Mouse (Mus musculus): Measurements from ENCODE around the gene Rhob. TPM values are rescaled to one million over a fixed set of nuclear protein-coding genes. Genes with fewer than 3 reads are reported as not detected.

Gene Rhob
- polyA plus RNA-seq, 1 experiment from 2014 or later, result 55.1 TPM

GRCm38 (mm10) chr12:8535596-8535995, 35.8 kb upstream of the Rhob start:
- Histone ChIP-seq H3K27ac (ENCODE audit: low read depth, low read length) (no peak overlapping the region), H3K4me3 (ENCODE audit: low read depth, low read length) (no peak overlapping the region), H3K27me3 (ENCODE audit: control insufficient read depth, insufficient read depth, low read length) (no peaks in the 10 kb centered on the region), H3K9me3 (ENCODE audit: control insufficient read depth, low read length) (no peaks in the 10 kb centered on the region), H3K4me2 (ENCODE audit: low read depth, low read length, severe bottlenecking) (no peak overlapping the region), H3K9ac (ENCODE audit: low read length) (no peak overlapping the region), H3K4me1 (replicated peaks; ENCODE audit: control insufficient read depth, insufficient read depth, low read length) (no peaks in the 10 kb centered on the region), H3K36me3 (ENCODE audit: control insufficient read depth, insufficient read depth, low read length) (no peaks in the 10 kb centered on the region)
- DNase-seq (ENCODE audit: low spot score) (no peak), ATAC-seq (replicated peaks; ENCODE audit: low FRiP score) (no peak)
- WGBS, result 85% methylated on average over 7 of the region's 7 CpGs

- DNase-seq (ENCODE audit: low spot score) (no peak), ATAC-seq (replicated peaks; ENCODE audit: low FRiP score) (no peak)
- H3K9me3 ChIP-seq (ENCODE audit: control insufficient read depth, low read length), result no peaks in the 10 kb centered on the region
- no peak overlapping the region for H3K27ac ChIP-seq (ENCODE audit: low read depth, low read length)
- no peak overlapping the region for H3K9ac ChIP-seq (ENCODE audit: low read length)
- H3K4me3 ChIP-seq (ENCODE audit: low read depth, low read length), result no peak overlapping the region
- no peaks in the 10 kb centered on the region for H3K4me1 ChIP-seq (replicated peaks; ENCODE audit: control insufficient read depth, insufficient read depth, low read length)
- no peaks in the 10 kb centered on the region for H3K36me3 ChIP-seq (ENCODE audit: control insufficient read depth, insufficient read depth, low read length)
- H3K4me2 ChIP-seq (ENCODE audit: low read depth, low read length, severe bottlenecking), result no peak overlapping the region
- H3K27me3 ChIP-seq (ENCODE audit: control insufficient read depth, insufficient read depth, low read length), result no peaks in the 10 kb centered on the region
- WGBS, result 79% methylated on average over 1 of the region's 1 CpGs
Measured at GRCm38 (mm10) chr12:8534915-8535314, 35.1 kb upstream of the Rhob start.

- Histone ChIP-seq H3K27me3 (ENCODE audit: control insufficient read depth, insufficient read depth, low read length) (no peaks in the 10 kb centered on the region), H3K9ac (ENCODE audit: low read length) (no peak overlapping the region), H3K4me2 (ENCODE audit: low read depth, low read length, severe bottlenecking) (no peak overlapping the region), H3K9me3 (ENCODE audit: control insufficient read depth, low read length) (no peaks in the 10 kb centered on the region), H3K4me1 (replicated peaks; ENCODE audit: control insufficient read depth, insufficient read depth, low read length) (no peaks in the 10 kb centered on the region), H3K36me3 (ENCODE audit: control insufficient read depth, insufficient read depth, low read length) (no peaks in the 10 kb centered on the region), H3K4me3 (ENCODE audit: low read depth, low read length) (no peak overlapping the region), H3K27ac (ENCODE audit: low read depth, low read length) (no peak overlapping the region)
- ATAC-seq (replicated peaks; ENCODE audit: low FRiP score) (no peak), DNase-seq (ENCODE audit: low spot score) (no peak)
- WGBS, result 85% methylated on average over 5 of the region's 5 CpGs
Measured at GRCm38 (mm10) chr12:8527770-8528169, 28.0 kb upstream of the Rhob start.

- H3K4me3 ChIP-seq (ENCODE audit: low read depth, low read length), result no peak overlapping the region
- no peaks in the 10 kb centered on the region for H3K36me3 ChIP-seq (ENCODE audit: control insufficient read depth, insufficient read depth, low read length)
- no peak overlapping the region for H3K9ac ChIP-seq (ENCODE audit: low read length)
- no peak overlapping the region for H3K4me2 ChIP-seq (ENCODE audit: low read depth, low read length, severe bottlenecking)
- H3K9me3 ChIP-seq (ENCODE audit: control insufficient read depth, low read length), result no peaks in the 10 kb centered on the region
- DNase-seq (ENCODE audit: low spot score), result no peak
- H3K4me1 ChIP-seq (replicated peaks; ENCODE audit: control insufficient read depth, insufficient read depth, low read length), result no peaks in the 10 kb centered on the region
- no peak overlapping the region for H3K27ac ChIP-seq (ENCODE audit: low read depth, low read length)
- no peaks in the 10 kb centered on the region for H3K27me3 ChIP-seq (ENCODE audit: control insufficient read depth, insufficient read depth, low read length)
- no peak for ATAC-seq (replicated peaks; ENCODE audit: low FRiP score)
- 71% methylated on average over 1 of the region's 1 CpGs for WGBS
Measured at GRCm38 (mm10) chr12:8527175-8527574, 27.4 kb upstream of the Rhob start.

DNA sequence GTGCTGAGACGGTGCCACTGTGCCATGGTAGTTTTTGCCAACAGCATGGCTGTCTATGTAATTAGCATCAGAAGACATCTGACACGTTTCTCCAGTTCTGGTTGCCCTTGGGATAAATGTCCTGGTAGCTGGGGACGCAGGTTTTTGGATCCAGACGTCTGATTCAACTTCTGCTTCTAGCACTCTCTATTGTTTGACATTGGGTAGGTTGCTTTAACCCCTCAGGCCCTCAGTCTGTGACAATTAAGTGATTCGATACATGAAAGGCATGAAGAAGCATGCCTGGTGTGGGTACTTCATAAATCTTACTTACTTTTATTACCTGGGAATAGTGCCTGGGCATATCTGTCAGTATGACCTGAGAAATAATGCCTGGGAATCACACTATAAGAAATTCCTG, 24.3 kb upstream of the Rhob start:
- Histone ChIP-seq H3K4me3 (ENCODE audit: low read depth, low read length) (no peak overlapping the region), H3K9me3 (ENCODE audit: control insufficient read depth, low read length) (no peaks in the 10 kb centered on the region), H3K4me1 (replicated peaks; ENCODE audit: control insufficient read depth, insufficient read depth, low read length) (no peaks in the 10 kb centered on the region), H3K27me3 (ENCODE audit: control insufficient read depth, insufficient read depth, low read length) (no peaks in the 10 kb centered on the region), H3K27ac (ENCODE audit: low read depth, low read length) (no peak overlapping the region), H3K9ac (ENCODE audit: low read length) (no peak overlapping the region), H3K36me3 (ENCODE audit: control insufficient read depth, insufficient read depth, low read length) (no peaks in the 10 kb centered on the region), H3K4me2 (ENCODE audit: low read depth, low read length, severe bottlenecking) (no peak overlapping the region)
- DNase-seq (ENCODE audit: low spot score) (no peak), ATAC-seq (replicated peaks; ENCODE audit: low FRiP score) (no peak)
- WGBS, result 65% methylated on average over 5 of the region's 5 CpGs

DNA sequence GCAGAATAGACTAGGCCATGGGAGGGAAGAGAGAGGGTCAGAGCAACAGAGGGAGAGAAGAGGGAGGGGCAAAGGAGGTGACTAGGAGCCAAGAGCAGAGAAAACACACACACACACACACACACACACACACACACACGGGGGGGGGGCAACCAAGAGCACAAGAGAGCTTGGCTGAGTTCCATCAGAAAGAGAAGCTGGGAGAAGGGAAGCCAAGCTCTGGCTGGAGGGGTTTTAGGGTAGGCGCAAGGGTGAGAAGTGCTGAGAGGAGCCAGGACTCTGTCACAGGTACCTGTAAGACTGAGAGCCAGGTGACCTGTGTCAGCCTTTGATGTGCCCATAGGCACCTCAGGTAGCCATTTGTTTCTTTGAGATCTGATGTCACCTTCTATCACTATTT, 22.9 kb upstream of the Rhob start:
- no peak overlapping the region for H3K4me3 ChIP-seq (ENCODE audit: low read depth, low read length)
- H3K9ac ChIP-seq (ENCODE audit: low read length), result no peak overlapping the region
- H3K4me1 ChIP-seq (replicated peaks; ENCODE audit: control insufficient read depth, insufficient read depth, low read length), result no peaks in the 10 kb centered on the region
- DNase-seq (ENCODE audit: low spot score), result no peak
- H3K27me3 ChIP-seq (ENCODE audit: control insufficient read depth, insufficient read depth, low read length), result no peaks in the 10 kb centered on the region
- H3K36me3 ChIP-seq (ENCODE audit: control insufficient read depth, insufficient read depth, low read length), result no peaks in the 10 kb centered on the region
- H3K9me3 ChIP-seq (ENCODE audit: control insufficient read depth, low read length), result no peaks in the 10 kb centered on the region
- no peak overlapping the region for H3K4me2 ChIP-seq (ENCODE audit: low read depth, low read length, severe bottlenecking)
- no peak for ATAC-seq (replicated peaks; ENCODE audit: low FRiP score)
- 81% methylated on average over 2 of the region's 2 CpGs for WGBS
- no peak overlapping the region for H3K27ac ChIP-seq (ENCODE audit: low read depth, low read length)

- peak; percentile 50 for DNase-seq (ENCODE audit: low spot score)
- 58% methylated on average over 12 of the region's 12 CpGs for WGBS
- H3K9ac ChIP-seq (ENCODE audit: low read length), result no peak overlapping the region
- no peaks in the 10 kb centered on the region for H3K9me3 ChIP-seq (ENCODE audit: control insufficient read depth, low read length)
- no peak overlapping the region for H3K4me2 ChIP-seq (ENCODE audit: low read depth, low read length, severe bottlenecking)
- ATAC-seq (replicated peaks; ENCODE audit: low FRiP score), result no peak
- H3K4me3 ChIP-seq (ENCODE audit: low read depth, low read length), result no peak overlapping the region
- H3K27ac ChIP-seq (ENCODE audit: low read depth, low read length), result no peak overlapping the region
- H3K4me1 ChIP-seq (replicated peaks; ENCODE audit: control insufficient read depth, insufficient read depth, low read length), result no peaks in the 10 kb centered on the region
- H3K27me3 ChIP-seq (ENCODE audit: control insufficient read depth, insufficient read depth, low read length), result no peaks in the 10 kb centered on the region
- H3K36me3 ChIP-seq (ENCODE audit: control insufficient read depth, insufficient read depth, low read length), result no peaks in the 10 kb centered on the region
Measured at GRCm38 (mm10) chr12:8521375-8522047, 21.7 kb upstream of the Rhob start.

- Histone ChIP-seq H3K4me2 (ENCODE audit: low read depth, low read length, severe bottlenecking) (no peak overlapping the region), H3K9ac (ENCODE audit: low read length) (no peak overlapping the region), H3K36me3 (ENCODE audit: control insufficient read depth, insufficient read depth, low read length) (no peaks in the 10 kb centered on the region), H3K4me3 (ENCODE audit: low read depth, low read length) (no peak overlapping the region), H3K27me3 (ENCODE audit: control insufficient read depth, insufficient read depth, low read length) (no peaks in the 10 kb centered on the region), H3K27ac (ENCODE audit: low read depth, low read length) (no peak overlapping the region), H3K9me3 (ENCODE audit: control insufficient read depth, low read length) (no peaks in the 10 kb centered on the region), H3K4me1 (replicated peaks; ENCODE audit: control insufficient read depth, insufficient read depth, low read length) (no peaks in the 10 kb centered on the region)
- DNase-seq (ENCODE audit: low spot score) (peak; percentile 52), ATAC-seq (replicated peaks; ENCODE audit: low FRiP score) (no peak)
- WGBS, result 65% methylated on average over 12 of the region's 12 CpGs
Measured at GRCm38 (mm10) chr12:8519431-8520160, 19.8 kb upstream of the Rhob start.

All from forebrain, embryonic 11.5 days (tissue).